Mouse (Mus musculus): ENCODE measurements around the gene Ube2k.

Ube2k gene
- long read RNA-seq, experiment 1, full-length matches to known transcripts: 34 of 37 reads
- long read RNA-seq, experiment 1, partial matches to known transcripts: 1 of 37 reads
- long read RNA-seq, experiment 1, other reads (novel, unspliced or antisense): 2 of 37 reads
- long read RNA-seq, experiment 2, full-length matches to known transcripts: 28 of 34 reads
- long read RNA-seq, experiment 2, partial matches to known transcripts: 4 of 34 reads
- long read RNA-seq, experiment 2, other reads (novel, unspliced or antisense): 2 of 34 reads

- intact Hi-C loops (cut with DNase I): loop anchor here (5.0 to 10.0 kb wide), 2 partner anchors 45 to 88 kb away; partner anchors contain the start of gene Gm43552
These were observed at the start of gene Ube2k, which contains the start of gene Smim14 for GRCm38 (mm10) chr5:65536751-65537419. TSS of gene Ube2k (plus strand) at chr5:65537233. TSS of gene Smim14 (minus strand) at chr5:65537184.

- intact Hi-C loops (cut with DNase I): no loop called here
These were observed 49.7 kb upstream of the Ube2k start for GRCm38 (mm10) chr5:65487381-65487780.

DNA sequence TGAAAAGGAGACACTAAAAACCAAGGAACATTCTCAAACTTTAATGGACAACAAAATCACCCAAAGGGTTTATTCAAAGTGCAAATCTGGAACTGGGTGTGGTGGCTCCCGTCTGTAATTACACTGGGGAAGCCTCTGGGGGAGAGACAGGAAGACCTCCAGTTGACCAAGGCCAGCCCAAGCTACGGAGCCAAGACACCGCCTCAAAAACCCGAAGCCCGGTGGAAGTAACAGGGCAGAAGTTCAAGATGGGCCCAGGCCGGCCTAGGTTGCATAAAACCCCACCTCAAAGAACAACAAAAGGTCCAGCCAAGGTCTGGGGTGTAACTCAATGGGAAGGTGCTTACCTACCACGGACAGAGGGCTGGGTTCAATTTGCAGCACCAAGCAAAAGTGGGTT is 48.3 kb upstream of the Ube2k start:
- intact Hi-C loops (cut with DNase I): no loop called here

GRCm38 (mm10) chr5:65489830-65490229 is 47.2 kb upstream of the Ube2k start:
- intact Hi-C loops (cut with DNase I): loop anchor here (5.0 kb wide), 1 partner anchor 47 kb away; the partner anchor contains the start of genes Smim14 and Ube2k

DNA sequence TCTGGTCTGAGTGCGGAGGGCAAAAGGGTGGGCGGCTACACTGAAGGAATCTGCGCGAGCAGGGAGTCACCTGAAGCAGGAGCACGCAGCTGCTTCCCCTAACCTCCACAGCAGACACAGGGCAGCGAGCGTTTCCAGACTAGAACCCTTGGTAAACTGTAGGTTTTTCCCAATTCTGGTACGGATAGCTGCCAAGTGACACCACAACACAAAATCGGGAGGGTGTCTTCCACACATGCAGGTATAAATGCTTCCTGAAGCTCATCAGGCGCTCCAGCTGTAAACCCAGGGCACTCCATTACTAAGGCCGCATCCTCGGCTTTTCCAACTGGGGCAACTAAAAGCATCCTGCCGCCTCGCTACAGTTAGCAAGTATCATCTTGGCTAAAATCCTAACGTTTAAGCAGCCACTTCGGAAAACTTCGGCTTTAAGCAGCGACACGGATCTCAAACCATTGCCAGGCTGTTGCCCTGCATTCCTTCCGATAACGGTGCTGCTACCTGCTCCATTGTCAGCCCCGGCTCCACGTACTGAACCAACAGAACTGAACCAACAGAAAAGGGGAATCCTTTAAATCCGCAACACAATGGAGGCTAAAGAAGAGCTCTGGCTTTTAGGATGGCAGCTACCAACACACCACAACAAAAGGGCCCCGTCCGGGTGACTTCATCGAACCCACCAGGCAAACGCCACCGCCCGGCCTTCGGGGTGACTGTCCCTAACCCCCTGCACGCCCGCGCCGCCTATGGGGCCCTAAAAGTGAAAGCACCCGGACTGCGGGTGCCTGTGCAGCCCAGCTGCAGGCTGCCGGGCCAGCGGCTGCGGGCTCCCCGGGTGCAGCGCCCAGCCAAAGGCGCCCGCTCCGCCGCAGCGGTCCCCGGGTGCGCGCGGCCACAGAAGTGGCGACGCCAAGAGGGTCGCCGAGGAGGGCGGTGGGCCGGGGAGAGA is 45.0 kb upstream of the Ube2k start:
- intact Hi-C loops (cut with DNase I): loop anchor here (5.0 kb wide), 1 partner anchor 45 kb away; the partner anchor contains the start of genes Smim14 and Ube2k

- intact Hi-C loops (cut with DNase I): loop anchor here (5.0 kb wide), 1 partner anchor 44 kb away; the partner anchor contains the start of genes Smim14 and Ube2k
These were observed 44.1 kb upstream of the Ube2k start, which contains the start of gene Gm43552 for GRCm38 (mm10) chr5:65492716-65493531. TSS of gene Gm43552 (minus strand) at chr5:65492833.

DNA sequence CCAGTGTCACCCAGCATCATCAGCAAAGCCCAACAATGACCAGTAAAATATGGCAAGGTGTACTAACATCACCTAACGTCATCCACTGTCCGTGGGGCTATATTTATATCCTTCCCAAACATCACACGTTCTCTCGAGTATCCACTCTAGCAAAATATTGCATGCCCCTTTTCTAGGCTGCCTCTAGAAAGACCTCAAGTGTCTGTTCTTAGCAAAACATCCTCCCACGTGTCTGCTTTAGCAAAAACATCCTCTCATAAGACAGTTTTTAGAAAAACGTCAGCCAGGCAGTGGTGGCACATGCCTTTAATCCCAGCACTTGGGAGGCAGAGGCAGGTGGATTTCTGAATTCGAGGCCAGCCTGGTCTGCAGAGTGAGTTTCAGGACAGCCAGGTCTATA is 36.8 kb upstream of the Ube2k start:
- intact Hi-C loops (cut with DNase I): no loop called here

DNA sequence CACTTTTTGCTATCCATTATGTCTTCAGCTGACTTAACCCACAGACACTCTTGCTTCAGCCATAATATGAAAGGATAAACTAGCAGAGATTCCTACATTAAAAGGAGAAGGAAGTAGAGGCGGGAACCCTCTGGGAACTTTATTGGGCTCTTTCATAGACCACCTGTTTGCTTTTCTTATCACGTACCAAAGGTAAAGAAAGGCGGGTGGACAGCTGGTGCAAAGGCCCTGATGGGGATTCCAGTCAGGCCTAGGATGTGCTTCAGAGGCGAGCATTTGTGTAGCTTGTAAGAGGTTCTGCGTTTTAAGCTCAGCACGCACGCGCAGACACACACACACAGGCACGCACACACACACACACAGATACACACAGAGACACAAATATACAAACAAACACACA is 35.6 kb upstream of the Ube2k start:
- intact Hi-C loops (cut with DNase I): no loop called here

- intact Hi-C loops (cut with DNase I): no loop called here
These were observed 31.2 kb upstream of the Ube2k start for GRCm38 (mm10) chr5:65505786-65506185.

- intact Hi-C loops (cut with DNase I): no loop called here
These were observed 28.6 kb upstream of the Ube2k start for GRCm38 (mm10) chr5:65508395-65508794.

DNA sequence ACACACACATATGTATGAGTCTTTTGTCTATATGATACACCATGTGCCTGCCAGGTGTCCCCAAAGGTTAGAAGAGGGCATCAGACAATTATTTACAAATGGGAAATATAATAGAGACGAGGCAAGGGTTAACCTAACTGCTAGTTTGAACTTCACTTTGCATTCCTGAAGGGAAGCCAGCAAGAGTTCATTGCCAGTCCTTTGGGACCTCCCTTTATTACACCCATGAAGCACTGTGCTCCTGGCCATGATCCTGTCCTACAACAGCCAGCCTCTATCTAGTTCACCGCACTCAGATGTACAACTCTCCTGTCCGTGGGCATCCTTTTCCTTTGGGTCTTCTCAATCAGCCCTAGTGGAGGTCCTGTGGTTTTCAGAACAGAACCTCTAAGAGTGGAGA is 23.5 kb upstream of the Ube2k start:
- intact Hi-C loops (cut with DNase I): no loop called here

DNA sequence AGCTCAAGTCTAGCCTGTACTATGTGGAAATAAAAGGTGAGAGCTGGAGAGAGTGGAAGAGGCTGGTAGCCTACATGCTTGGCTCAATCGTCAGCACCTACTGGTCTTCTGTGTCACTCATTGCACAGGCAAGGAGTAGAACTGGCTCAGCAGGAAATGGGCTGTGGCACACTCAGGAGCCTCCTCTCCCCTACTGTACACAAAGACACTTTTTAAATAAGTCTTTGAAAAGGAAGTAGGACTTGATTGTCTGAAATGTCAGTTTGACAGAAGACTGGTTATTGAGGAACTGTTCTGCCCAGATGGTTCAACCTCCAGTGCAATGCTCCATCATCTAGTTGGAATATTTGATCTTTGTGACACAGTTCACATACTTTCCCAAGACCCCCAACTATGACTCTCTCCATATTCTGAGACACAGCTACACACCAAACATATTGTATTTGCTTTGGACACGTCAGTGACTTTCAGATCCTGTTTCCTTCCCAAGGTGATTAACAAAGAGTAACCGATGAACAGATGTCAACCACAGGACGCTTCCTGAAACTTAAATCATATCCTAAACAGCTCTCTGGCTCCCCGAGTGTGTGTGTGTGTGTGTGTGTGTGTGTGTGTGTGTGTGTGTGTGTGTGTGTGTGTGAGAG is 22.3 kb upstream of the Ube2k start:
- intact Hi-C loops (cut with DNase I): no loop called here

DNA sequence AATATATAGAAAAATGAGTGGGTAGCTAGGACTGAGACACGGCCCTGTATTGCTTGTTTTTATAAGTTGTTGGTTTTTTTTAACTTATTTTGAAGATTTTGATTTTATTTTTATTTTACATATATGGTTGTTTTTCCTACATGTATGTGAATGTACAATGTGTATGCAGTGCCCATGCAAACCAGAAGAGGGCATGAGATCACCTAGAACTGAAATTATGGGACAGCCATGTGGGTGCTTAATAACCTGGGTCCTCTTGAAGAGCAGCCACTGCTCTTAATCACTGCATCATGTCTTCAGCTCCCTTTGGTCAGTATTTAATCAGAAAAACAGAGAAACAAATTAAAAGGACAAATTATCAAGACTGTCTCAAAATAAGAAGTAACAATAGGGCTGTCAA is 15.2 kb upstream of the Ube2k start:
- intact Hi-C loops (cut with DNase I): no loop called here

- intact Hi-C loops (cut with DNase I): no loop called here
These were observed 12.2 kb upstream of the Ube2k start for GRCm38 (mm10) chr5:65524831-65525230.

- intact Hi-C loops (cut with DNase I): no loop called here
These were observed 11.2 kb upstream of the Ube2k start for GRCm38 (mm10) chr5:65525674-65526443.

GRCm38 (mm10) chr5:65531283-65531682 is 5.8 kb upstream of the Ube2k start:
- intact Hi-C loops (cut with DNase I): loop anchor here (10.0 kb wide), 1 partner anchor 94 kb away; no protein-coding TSS in a partner anchor

DNA sequence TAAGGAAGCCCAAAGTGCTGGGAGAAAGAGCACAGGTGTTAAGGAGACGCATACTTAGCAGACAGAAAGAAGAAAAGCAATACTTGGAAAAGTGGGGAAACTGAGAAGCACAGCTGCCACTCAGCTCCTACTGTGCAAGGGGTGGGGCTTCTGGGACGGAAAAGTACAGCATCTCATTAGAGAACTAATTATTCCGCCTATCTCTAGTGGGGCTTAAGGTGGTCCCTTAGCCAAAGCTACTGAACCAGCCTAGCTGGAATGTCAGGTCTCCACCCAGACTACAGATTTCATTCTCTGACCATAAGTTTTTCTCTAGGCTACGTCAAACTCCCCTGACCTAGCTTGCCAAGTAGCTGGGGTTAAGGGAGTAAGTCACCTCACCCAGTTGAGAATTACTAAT is 2.5 kb upstream of the Ube2k start:
- intact Hi-C loops (cut with DNase I): loop anchor here (2.0 to 10.0 kb wide), 2 partner anchors 90 to 162 kb away; no protein-coding TSS in a partner anchor

DNA sequence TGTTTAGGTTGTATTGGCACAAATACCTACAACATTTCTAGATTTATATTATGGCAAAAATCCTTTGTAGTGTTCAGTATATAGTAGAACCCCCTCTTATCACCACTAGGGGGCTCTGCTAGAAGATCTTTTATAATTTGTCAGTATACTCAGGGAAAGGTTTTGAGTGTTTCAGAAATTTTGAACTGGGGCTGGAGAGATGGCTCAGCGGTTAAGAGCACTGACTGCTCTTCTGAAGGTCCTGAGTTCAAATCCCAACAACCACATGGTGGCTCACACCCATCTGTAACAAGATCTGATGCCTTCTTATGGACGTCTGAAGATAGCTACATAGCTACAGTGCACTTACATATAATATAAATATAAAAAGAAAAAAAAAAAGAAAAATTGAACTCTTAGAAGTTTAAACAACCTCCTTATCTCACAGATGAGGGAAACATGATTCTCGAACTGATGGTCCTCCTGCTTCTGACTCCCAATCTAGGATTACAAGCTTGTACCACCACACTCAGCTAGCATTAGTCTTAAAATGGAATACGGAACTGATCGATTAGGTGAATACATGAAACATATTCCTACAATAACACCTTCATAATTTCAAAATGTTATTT is 1.5 kb upstream of the Ube2k start:
- intact Hi-C loops (cut with DNase I): loop anchor here (2.0 to 10.0 kb wide), 3 partner anchors 43 to 161 kb away; partner anchors contain the start of gene Gm43552

Data from adrenal gland (tissue).